Mouse (Mus musculus) retina, postnatal 1 day (tissue): ENCODE data around the gene Vmn1r171.
"Not testable (repeated sequence)": the region's sequence is repeated elsewhere in the genome, so short reads cannot be mapped to it uniquely, and the experiment has no call there.

ENCODE experiments used
- DNase-seq: peaks from one replicate; pipeline ENCODE4 v3.0.0-alpha.2; 2012

Vmn1r171 gene

GRCm38 (mm10) chr7:23630422-23630821 lies at the start of gene Vmn1r171:
Gene Vmn1r171, plus strand, starts transcription at chr7:23630722.
- no peak for DNase-seq

- not testable (repeated sequence) for DNase-seq
Observed at GRCm38 (mm10) chr7:23605875-23606274, 24.6 kb upstream of the Vmn1r171 start, which contains the start of gene Vmn1r170. Gene Vmn1r170, plus strand, starts transcription at chr7:23606175.

DNA sequence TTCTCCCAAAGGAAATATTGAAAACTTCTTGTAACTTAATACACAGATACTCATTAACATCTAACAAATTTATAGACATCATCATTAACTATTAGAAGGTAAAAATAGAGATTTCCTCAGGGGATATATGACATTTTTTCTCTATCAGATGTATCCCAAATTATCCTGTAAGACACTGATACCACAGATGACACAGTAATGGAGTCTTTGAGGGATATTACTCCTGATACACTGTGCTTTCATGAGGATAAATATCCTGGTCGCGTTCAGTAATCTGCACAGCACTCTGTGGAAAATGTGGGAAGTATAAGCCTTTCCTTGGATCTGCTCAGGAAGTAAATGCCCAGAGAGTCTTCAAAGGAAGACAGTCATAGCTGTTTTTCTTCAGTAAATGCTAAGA lies 27.5 kb downstream of the Vmn1r171 start, which contains the start of gene Vmn1r172:
Gene Vmn1r172, plus strand, starts transcription at position 301 of the 400 bp plus-strand sequence.
- DNase-seq, result no peak
